Mouse (Mus musculus): ENCODE measurements at regions not wholly inside any gene's neighbourhood (a gene's known extent, or its start where the extent isn't known, plus 50 kb on each side); places are given as distances from the start of the nearest gene placed in this dataset.

- no peak for DNase-seq (ENCODE audit: low read depth, low spot score)
Measured at GRCm38 (mm10) chr17:94165305-94165860, 584.4 kb downstream of the Mettl4 start.

DNA sequence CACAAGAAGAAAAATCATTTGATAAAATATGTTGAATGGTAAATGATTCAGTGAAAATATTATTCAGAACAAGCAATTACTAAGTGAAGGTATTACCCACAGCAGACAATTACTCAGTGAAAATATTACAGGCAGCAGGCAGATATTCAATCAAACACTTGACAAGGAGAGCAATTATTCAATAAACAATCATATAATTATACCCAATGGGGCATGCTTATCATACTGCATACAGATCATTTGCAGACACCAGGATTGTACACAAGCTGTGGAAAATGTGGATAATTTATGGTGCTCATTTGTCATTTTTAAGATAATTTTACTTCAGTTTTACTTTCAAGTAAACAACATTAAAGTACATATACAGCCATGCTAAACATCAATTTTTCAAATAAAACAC is 605.5 kb downstream of the Mettl4 start:
- DNase-seq (ENCODE audit: low read depth, low spot score), result no peak

- DNase-seq (ENCODE audit: low read depth, low spot score), result no peak
Measured at GRCm38 (mm10) chr17:94133201-94133600, 616.6 kb downstream of the Mettl4 start.

- DNase-seq (ENCODE audit: low read depth, low spot score), result peak; percentile 37
Measured at GRCm38 (mm10) chr17:94093984-94094660, 655.7 kb downstream of the Mettl4 start.

DNA sequence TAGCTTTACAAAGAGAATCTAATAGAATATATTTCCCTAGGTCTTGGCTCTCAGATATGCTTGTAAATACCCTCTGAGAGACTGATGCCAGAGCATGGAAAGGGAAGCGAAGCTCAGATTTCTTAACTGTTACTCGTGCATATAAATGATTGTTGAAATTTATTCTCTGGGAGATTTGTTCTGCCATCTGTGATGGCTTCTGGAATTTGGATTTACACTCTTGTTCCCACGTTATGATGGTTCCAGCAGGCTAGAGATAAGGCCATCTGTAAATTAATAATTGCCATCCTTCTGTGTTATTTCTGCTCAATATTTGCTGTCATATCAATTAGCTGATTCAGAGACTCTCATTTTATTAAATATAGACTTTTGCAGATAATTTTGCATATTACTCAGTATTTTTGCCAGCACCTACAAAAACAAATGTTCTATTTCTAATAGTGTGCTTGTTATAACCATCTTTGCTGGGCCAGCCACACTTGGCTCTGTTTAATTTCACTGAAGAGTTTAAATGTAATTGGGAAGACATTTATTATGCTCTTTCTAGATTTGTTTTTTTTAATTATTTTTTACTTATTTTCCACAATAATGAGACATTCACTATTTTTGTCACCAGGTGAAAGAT is 695.3 kb downstream of the Mettl4 start:
- no peak for DNase-seq (ENCODE audit: low read depth, low spot score)

DNA sequence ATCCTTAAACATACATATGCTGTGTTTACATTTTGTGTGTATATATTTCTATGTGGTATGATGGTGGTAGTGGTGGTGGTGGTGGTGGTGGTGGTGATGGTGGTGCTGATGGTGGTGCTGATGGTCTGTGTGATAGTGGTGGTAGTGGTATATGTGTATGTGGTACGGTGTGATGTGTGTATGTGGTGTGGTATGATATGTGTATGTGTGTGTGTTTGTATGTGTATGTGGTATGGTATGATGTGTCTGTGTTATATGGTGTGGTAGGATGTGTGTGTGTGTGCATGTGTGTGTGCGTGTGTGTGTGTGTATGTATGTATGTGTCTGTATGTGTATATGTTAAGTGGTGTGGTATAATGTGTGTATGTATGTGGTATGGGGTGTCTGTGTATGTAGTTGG is 701.3 kb downstream of the Mettl4 start:
- DNase-seq (ENCODE audit: low read depth, low spot score), result no peak

DNA sequence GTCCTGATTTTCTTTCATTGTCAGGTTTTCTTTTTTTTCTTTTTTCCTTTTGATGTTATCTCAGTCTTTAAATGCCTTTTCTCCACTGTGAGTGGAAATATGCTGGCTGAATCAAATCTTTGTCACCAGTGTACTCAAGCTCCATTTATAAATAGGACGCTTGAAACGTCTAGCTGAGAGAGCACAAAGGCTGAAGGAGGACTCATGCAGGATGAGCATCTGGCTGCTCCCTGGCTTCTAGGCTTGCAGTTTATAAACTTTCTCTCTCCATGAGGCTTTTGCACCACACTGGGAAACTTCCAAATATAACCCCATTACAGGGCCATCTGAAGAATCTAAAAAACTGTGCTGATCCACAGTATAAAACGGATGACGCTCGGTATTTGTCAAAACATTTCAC is 711.6 kb downstream of the Mettl4 start:
- no peak for DNase-seq (ENCODE audit: low read depth, low spot score)

- no peak for DNase-seq (ENCODE audit: low read depth, low spot score)
Measured at GRCm38 (mm10) chr17:94012386-94012785, 737.4 kb downstream of the Mettl4 start.

GRCm38 (mm10) chr17:94002095-94002494 is 747.7 kb downstream of the Mettl4 start:
- no peak for DNase-seq (ENCODE audit: low read depth, low spot score)

- DNase-seq (ENCODE audit: low read depth, low spot score), result no peak
Measured at GRCm38 (mm10) chr17:94001515-94001914, 748.3 kb downstream of the Mettl4 start.

DNA sequence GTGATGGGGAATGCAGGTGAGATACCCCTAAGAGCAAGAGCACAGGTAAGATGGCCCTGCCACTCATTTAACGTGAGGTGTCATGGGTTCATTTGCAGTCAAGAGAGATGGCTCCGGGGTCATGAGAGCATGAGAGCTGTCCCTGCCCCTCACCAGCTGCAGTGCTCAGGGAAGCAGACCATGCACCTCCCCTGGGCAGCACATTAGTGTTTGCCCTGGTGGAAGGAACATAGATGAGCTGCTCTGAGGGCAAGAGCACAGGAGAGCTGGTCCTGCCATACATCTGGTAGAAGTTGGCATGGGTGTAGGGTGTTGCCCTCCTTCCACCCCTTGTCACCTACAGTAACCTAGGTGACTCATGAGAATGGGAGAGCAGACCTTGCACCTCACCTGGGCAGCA is 762.9 kb downstream of the Mettl4 start:
- no peak for DNase-seq (ENCODE audit: low read depth, low spot score)

All from mesoderm, embryonic 11.5 days (tissue).